Mouse (Mus musculus) skeletal muscle tissue, adult 2 months (tissue): Measurements from ENCODE around the gene Duox2.

Experiments used
- DNase-seq: peaks from one replicate; pipeline ENCODE4 v3.0.0-alpha.2; 2012; ENCODE audit warnings: low read depth, low spot score

The Duox2 gene

DNA sequence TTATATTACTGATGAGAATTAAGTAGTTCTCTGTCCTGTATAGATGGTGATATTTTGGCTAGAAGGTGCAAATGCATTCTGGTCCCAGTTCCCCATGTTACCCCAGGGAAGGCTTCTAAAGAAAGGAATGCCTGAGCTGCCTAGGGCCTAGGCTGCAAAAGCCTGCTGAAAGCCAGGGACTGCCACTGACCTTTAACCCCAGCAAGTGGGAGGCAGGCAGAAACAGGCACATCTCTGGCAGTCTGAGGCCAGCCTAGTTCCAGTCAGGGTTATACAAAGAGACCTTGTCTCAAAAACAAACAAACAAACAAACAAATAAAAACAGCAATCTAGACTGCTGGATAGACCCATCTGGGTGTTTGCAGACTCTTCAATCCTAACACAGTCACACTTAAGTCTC, 57.5 kb downstream of the Duox2 start:
- no peak for DNase-seq

DNA sequence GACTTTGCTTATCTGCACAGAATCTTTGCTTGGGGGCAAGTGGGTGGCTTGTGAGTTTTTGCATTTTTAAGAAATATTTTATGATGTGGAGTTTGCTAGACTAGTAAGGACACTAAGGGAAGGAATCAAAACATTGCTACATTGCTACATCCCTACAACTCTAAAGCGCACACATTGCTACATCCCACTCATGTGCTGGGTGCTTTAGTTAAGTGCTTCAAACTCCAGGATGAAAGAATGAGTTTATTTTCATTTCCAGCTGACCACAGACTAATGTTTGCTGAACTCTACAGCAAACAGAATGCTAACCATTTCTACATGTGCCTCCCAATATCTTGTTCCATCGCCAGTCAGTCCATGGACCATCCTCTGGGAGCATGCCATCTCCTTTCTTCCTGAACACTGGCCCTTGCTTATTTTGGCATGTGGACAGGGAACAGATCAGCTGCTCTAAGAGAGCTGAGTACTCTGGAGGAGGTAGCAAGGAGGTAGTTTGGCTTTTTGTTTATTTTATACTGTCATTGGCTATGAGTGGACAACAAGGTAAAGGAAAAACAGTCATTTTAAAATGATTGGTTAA, 60.3 kb downstream of the Duox2 start:
- DNase-seq: no peak

DNA sequence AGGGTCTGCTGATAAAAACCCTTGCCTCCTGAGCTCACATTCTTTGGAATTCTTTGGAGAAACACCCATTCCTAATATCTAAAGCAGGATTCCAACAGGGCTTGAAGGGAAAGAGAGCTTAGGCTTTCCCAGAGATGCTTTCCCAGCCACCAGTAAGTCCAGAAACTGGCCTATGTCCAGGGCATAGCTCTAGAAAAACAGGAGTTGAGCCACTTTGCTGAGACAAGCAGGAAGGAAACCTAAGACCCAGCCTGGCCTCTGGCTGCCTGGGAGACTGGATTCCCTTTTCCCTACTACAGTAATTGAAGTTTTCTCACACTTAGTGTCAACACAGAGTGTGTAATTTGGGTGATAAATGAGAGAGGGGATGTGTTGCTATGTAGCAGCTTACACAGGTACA, 61.9 kb downstream of the Duox2 start:
- DNase-seq: no peak

DNA sequence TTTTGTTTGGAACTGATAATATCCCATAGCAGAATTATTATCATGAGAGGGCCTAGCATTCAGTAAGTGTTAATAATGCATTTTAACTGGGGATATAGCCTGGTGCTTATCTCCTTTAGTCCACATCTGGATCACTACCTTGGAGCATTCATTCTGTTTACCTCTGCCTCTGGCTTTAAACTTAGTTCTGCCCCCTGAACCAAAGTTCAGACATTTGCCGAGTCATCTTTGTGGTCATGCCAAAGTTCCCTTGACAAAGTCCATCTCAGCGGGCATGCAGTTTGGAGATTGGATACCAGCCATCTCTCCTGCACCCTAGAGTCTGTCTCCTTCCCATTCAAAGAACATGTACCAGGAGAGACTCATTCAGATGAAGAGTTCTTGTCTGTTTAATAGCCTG, 62.8 kb downstream of the Duox2 start:
- DNase-seq: no peak

DNA sequence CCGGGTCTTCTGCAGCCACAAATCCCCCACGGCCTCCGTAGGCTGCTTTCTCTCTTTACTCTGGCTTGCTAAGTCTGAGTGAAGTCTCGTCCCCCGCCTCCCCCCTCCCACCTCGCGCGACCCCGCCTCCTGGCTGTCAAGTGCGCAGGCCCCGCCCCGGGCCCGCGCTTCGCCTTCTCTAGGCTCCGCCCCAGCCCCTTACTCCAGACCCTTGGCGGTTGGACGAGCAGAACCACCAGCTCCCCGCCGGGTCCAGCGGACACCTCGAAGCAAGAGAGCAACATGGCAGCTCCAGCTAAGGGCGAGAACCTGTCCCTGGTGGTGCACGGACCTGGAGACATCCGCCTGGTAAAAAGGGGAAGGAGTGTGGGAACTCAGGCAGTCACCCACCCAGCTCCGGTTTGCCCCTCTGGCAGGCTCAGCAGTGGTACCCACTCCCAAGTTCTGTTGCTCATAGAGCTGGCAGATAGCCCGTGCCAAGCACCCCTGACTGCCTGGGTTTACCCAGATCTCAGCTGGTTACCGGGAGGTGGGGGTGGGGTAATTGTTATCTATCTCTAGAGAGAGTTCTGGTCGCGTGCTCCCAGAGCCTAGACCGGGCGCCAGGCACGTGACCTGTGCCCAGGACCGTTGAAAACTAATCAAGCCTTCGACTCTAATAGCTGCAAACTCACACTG, 63.5 kb downstream of the Duox2 start, which contains the start of gene Sord:
Sord (plus strand) TSS at position 139 of the 678 bp plus-strand sequence.
- peak; percentile 45 for DNase-seq

DNA sequence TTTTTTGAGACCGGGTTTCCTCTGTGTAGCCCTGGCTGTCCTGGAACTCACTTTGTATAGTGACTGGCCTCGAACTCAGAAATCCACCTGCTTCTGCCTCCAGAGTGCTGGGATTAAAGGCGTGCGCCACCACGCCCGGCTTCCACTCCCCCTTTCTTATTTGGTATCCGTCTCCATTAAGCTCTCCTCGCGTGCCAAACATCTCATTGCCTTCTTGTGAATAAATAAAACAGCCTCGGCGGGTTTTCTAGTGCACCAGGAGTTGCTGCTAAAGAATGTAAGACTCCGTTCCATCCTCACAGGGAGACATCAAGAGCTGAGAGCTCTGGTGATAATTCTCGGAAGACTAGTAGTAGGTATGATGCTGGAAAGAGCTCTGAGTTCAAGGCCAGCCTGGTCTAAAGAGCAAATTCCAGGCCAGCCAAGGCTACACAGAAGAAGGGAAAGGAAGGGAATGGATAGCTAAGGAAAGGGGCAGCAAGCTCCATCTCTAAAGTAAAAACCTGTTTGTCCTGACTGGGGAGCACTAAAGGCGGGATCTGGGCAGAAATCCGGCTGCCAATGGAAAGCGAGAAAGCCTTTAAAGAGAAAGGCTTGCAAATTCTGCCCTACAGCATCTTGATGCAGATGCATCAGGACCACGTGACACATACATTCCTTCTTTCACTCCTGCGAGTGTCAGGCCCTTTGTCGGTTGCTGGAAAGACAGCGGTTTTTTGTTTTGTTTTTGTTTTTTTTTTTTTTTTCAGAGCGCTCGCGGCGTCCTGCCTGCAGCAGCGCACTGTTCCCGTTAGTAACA, 64.3 kb downstream of the Duox2 start:
- DNase-seq: peak; percentile 25

DNA sequence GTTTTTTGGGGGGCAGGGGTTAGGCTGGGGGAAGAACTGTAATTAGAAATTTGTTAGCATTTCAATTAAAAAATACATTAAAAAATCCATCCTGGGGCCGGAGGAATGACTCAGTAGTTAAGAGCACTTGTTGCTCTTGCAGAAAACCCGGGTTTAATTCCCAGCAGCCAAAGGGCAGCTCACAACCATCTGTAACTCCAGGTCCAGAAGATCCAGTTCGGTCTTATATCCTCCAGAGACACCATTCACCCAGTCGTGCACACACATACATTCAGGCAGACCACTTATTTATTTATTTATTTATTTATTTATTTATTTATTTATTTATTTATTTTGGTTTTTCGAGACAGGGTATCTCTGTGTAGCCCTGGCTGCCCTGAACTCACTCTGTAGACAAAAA, 64.9 kb downstream of the Duox2 start:
- DNase-seq: no peak

DNA sequence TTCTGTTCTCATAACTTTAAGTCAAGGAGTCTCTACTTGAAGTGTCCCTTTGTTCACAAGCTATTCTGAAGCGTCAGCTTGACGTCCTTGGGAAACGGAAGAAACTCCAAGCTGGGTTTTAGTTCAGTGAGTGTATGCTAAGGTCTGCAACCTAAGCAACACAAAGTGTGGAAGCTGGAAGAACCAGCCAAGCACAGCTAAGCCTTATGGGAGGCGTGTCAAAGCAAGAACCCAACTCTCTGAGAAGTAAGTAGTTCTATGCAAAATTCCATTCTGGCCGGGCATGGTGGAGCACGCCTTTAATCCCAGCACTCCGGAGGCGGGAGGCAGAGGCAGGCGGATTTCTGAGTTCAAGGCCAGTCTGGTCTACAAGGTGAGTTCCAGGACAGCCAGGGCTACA, 66.6 kb downstream of the Duox2 start:
- DNase-seq: no peak

DNA sequence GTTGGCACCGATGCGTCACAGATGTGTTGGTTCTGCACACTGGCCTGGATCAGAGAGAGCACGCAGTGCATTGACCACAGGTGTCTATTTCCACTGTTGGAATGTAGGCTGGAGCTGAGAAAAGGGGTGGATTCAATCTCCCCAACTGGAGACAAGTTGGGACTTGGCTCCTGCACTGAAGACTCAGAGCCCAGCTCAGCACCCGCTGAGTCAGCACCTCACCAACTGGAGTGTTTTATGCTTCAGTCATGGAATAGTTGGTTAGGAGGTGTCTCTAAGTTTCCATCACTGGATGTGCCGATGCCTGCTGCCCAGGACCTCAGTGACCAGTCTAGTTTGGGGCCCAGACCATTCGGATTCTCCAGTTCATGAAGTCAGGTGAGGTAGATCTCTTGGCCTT, 67.9 kb downstream of the Duox2 start:
- DNase-seq: no peak
